Mouse (Mus musculus) 3T3-L1 (cell line): ENCODE measurements at regions not wholly inside any gene's neighbourhood (a gene's known extent, or its start where the extent isn't known, plus 50 kb on each side); places are given as distances from the start of the nearest gene placed in this dataset.

ENCODE experiments used
- DNase-seq: peaks from one replicate; pipeline ENCODE4 v3.0.0-alpha.2; 2015; ENCODE audit warnings: low read depth, low spot score

DNA sequence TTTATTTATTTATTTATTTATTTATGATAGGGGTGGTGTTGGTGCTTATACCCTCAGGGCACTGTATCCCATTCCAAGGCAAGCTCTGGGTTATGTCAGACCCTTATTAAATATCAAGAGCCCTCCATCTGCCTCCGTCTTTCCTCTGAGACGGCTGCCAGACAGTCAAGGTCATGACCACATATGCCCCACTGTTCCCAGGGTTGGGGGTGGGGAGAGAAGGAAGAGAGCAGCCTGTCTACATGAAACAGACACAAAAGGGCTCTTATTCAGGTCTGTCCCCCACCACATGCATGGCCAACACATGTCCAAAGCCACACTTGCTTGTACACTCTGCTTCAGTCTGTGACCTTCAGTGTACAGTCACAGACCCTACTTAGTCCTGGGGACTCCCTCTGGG lies 632.9 kb upstream of the 3110018I06Rik start:
- no peak for DNase-seq

DNA sequence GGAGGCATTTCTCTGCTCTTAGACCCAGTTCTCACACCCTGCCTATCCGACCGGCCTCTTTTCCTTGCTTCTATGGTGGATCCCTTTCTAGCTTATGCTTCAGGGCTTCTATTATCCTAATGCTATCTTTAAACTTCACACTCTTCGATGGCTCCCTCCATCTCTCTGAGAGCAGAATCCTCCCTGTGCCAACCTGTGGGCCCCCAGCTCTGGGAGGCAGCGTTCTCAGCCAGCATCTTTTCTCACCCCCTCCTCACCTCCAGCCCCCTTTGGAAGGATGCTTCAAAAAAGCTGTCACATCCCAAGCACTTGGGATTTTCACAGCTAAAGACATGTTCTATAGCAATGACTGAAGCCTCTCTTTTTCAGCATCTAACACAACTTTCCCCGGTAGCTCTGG lies 626.8 kb upstream of the 3110018I06Rik start:
- no peak for DNase-seq

DNA sequence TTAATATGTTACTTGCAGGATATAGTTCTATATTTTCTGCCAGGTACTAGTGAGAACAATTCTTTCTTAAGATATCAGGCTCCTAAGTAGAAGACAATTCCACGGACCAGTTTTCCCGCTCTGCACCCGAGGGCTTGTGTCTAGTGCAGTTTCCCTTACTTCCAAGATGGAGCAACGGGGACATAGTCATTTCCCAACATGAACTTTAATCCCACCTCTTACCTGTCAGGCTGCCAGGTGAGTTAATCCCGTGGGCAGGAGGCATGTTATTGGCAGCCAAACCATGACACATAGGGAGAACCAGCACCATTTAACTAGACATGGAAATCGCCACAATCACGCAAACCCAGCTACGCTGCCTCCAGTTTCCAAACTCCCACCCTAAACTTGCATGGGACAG lies 624.4 kb upstream of the 3110018I06Rik start:
- DNase-seq, result no peak

DNA sequence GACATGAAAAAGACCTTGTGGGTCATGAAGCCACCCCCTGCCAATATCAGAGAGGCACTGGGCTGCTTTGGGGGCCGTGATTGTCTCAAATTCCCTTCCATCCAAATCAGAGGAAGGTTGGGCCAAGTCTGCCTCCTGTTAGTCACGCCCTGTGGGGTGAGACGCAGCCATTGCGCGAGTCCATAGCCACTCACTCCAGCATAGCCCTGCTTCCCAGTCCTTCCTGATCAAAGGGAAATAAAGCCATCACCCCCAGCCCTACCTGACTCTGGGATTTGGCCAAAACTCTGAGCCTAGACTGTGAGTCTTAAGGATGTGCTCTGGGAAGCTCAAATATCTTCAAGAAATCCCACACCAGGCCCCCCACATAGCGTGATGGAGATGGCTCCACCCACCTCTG lies 620.4 kb upstream of the 3110018I06Rik start:
- DNase-seq, result no peak

DNA sequence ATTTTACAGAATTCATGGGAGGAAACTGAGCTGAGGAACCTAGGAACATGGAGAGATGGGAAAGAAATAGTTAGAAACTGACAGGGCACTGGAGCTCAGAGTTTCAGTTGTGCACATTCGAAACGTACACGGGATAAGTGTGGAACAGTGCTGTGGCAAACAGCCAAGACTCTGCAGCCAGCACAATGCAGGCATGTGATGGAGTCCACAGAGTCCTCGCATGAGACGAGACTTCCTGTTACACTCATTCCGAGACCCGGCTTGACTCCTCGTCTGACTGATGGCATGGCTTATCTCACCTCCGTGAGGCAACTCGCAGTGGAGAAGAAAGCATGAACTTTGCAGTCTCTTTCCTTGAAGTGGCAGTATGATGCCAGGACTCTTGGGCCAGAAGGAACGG lies 617.0 kb upstream of the 3110018I06Rik start:
- DNase-seq, result no peak

DNA sequence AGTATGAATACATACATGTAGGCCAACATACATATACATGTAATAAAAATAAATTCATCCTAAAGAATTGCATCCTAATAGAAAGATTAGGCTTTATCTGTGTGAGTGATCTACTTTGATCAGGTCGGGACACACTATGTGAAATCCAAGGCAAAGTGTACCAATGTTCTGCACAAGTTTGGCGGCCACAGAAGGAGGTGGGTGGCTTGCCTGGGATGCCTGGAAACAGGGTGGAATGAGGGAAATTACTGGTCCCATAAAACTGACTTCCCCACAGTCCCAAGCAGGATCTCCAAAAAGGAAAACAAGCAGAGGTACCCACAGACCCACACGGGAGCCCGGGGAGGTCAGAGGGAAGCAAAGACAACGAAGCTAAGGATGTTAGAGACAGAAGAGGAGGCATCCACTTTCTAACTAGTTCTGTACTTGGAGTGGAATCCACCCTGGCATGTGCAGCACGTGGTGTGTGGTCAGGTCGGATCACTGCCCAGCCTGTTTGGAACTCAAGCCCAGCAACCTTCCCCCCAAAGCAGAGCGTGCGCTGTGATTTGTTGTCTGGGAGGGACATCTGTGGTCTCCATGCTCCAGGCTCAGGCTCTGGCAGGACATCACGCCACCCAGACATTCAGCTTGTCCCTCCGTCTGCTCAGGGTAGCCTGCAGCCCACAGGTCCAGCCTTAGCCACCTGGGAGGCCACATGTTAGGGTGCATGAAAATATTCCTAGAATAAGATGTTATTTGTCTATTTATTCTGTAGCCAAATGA lies 615.3 kb upstream of the 3110018I06Rik start:
- no peak for DNase-seq

DNA sequence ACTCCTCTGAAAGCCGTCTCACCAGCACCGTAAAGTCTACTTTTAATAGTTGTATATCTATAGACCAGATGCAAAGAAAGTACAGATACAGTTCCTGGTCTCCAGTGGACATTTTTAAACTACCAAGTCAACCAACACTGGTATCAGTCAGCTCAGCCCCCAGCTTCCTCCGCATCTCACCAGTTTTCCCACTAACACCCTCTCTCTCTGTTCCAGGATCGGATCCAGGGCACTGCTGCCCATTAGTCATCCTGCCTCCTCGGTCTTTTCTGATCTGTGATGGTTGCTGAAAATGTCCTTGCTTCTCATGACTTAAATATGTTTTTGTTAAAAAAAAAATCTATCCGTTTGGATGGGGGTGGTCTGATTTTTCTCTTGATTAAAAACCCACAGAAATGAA lies 598.1 kb upstream of the 3110018I06Rik start:
- DNase-seq, result no peak

DNA sequence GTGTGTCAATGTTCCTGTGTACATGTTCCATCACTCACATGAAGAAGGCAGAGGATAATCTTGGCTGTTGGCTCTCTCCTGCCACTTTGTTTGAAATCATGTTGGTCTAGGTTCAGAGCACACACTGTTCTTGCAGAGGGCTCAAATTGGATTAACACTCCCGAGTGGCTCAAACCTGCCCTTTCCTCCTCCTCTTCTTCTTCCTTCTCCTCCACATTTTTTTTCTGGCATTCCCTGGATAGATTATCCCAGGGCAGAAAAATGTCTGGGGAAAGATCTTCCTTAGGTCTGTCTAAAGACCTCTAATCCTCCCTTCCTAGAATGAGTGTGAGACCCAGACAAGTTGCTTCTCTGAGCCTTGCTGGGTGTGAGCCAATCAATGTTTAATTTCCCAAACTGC lies 594.4 kb upstream of the 3110018I06Rik start:
- no peak for DNase-seq

DNA sequence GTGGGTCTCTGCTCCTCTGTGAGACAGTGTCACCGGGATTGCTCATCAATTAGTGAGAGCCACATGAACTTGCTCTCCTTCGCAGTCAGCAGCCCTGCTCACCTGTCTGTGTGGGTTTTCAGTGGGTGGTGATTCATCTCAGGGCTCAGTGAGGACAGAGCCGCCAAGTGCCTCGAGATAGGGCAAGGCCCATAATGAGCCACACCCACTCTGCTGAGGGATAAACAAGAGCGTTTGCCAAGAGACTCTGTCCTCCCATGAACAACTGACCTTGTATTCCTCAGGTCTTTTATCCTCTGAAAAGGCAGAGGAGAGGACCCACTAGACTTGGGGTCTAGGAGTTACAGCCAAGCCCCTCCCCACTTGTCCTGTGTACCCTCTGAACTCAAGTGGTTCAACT lies 584.2 kb upstream of the 3110018I06Rik start:
- DNase-seq, result no peak

DNA sequence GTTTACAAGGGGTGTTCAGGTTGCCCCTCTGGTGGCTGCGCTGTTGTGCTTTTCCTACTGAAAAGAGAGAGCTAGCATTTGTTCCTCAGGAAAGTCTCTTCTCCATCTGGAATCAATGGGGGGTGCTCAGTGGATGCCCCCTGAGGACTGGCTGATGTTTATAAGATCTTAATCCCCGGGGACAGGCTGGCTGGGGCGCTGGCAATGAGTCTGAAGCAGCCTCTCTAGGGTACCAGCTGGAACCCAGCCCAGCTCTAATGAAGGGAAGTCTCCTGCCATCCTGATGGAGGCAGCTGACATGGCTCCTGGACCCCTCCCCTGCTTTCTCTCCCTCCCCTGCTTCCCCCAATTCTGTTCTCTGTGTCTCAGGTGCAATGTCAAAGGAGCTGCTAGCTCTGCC lies 575.6 kb upstream of the 3110018I06Rik start:
- DNase-seq, result no peak

DNA sequence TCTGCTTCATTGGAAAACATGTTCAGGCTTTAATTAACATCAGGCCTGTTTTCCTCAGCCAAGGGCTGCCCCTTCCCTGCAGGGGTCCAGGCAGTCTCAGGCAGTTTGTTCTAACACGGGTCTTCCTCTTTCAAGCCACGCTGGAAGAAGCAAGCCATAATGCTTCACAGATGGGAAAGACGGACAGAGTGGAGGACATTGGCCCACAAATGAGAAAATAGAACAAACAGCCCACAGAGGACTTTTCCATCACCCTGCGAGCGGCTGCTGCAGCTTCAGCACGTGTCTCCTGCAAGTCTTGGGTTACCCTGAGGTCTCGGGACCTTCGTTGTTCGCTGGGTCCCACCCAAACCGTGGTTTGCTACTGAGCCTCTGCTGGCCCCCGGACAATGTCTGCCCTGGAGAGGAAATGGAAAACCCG lies 565.9 kb upstream of the 3110018I06Rik start:
- DNase-seq, result no peak

DNA sequence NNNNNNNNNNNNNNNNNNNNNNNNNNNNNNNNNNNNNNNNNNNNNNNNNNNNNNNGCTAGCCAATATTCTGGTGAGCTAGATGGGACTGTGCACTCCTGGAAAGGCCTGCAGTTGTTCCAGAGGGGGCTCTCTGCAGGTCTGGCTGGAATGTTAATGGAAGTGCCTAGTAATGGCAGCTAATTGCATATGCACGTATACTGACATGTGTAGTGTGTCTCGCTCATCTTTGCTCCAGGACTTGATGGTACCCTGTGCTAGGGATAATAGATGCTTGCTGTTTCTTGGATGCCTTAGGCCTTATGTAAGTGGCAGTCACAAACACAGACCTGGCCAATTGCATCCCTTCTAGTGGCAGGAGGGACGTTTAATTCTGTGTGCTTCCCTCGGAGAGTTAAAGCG lies 560.0 kb upstream of the 3110018I06Rik start:
- no peak for DNase-seq

DNA sequence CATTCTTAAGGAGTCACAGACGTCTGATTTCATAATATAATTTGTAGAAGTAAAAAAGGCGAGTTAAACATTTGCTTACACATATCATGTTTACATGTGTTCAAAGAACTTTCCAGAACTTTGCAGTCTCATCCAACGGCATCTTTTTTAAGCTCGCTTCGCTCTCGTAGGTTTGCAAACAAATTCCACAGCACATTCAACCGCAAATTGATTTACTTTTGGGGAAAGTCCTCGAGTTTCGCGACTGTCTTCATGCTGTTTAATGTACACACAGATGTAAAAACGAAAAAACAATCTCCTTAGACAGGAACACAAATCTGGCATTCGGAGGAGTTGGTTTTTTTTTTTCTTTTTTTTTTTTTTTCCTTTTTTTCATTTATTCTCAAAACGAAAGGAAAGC lies 559.3 kb upstream of the 3110018I06Rik start:
- no peak for DNase-seq

DNA sequence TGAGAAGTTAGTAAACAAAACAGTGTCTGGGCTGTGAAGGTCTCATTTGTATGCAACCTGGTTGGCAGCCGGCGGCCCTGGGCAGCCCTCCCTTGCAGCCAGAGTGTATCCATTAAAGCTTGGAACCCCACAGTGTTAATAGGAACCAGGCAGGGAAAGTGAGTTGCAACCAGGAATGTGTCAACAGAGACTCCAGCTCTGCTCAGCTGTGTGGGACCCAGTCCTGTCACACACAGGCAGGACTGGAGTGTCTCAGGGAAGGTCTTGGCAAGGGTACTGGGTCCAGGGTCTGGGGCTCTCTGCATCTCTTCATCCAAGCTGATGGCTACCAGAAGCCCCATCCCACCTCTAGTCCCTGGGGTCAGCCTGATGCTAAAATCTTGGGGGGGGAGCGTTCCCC lies 556.8 kb upstream of the 3110018I06Rik start:
- no peak for DNase-seq

DNA sequence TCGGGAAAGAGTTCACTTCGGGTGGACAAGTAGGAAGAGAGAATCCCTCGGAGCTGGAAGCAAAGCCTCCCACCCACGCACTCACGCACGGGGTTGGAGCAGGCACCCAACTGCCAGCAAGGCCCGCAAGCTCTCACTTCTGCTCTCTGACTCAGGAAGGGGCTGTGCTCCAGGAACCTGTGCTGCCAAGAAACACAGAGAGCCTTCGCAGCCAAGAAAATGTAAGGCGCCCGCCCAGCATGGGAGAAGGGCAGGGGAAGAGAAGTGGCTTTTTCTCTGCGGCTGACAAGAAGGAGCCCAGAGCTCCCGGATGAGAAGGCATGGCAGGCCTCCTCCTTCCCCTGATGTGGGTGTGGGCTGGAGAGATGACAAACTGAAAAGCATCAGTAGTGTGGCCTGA lies 549.1 kb upstream of the 3110018I06Rik start:
- DNase-seq, result no peak

DNA sequence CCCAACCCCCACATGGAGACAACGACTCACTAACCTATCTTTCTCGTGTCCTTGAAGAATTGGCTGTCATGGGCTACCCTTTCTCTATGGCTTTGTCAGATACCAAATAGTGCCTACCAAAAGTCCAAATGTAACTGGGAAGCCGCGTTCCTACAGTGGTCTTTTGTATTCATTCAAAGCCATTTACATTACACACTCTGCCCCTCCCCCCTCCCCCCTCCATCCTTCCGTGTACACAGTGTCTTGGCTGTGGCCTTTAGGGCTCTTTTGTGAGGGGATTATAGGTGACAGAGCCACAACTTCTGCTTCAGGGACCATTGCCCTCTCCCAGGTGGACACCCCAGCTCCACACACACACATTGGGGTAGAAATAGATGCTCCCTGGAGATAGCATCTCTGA lies 544.6 kb upstream of the 3110018I06Rik start:
- no peak for DNase-seq

DNA sequence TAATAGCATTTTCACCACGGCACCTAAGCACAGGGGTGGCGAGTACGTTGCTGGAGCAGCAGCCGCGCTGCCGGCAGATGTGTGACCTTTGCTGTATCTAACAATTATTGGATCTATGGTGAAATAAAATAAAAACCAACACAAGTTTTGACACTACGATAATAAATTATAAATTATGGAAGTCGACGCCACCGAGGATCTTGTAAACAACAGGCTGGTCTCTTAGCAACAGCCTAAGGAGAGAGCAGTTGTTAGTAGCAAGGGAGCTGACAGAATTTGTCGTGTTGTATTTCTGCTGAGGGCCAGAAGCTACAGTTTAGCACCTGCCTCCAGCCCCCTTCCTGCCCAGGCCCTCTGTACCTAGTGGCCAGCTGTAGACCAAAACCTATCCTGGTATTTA lies 535.8 kb upstream of the 3110018I06Rik start:
- no peak for DNase-seq

DNA sequence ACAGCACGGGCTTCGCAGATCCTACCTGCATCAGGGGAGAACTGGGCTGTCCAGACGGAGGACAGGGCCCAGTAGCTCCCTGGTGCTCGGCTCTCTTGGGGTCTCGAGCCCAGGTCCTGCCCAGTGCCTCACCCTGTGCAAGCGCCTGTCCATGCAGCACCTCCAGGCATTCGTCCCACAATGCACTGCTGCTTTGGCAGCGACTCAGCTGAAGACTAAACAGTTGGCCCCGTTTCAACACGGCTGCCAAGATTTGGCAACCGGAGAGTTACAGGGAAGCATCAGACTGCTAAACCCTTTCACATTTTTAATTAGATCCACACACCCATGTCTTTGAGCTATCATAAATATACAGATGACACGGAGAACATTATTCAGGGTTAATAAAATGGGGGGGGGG lies 532.7 kb upstream of the 3110018I06Rik start:
- no peak for DNase-seq

DNA sequence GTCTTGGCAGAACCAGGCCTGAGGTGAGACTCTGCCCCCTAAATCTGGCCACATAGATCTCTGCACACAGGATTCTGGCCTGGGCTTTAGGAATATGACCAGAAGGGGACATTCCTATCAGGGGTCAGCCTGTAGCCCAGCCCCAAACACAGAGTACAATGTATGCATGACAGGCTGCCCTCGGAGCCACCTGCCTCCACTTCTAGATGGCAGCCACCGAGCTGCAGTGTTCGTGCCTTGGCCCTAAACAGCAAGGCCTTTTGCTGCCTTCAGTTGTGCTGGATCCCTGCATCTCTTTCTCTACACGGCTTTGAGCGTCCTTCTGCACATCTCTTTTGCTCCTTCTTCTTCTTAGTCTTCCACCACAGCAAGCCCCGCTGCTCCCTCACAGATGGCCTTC lies 532.2 kb upstream of the 3110018I06Rik start:
- DNase-seq, result no peak

DNA sequence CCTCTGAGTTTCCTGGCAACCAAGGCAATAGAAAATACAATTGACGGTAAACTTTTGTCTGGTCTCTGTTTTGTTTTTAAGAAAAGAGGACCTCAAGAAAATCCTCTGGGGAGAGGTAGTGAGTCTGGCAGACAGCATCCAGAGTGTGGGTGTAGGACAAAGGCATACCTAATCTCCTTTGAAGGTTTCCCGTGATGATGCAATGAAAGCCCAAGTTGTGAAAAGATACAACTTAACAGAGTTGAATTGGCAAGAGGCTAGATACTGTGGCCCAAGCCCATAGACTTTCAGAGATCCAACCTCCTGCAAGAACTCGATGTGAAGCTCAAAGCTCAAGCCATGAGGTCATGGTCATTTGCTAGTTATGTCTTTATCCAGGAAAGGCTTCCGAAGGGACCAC lies 526.4 kb upstream of the 3110018I06Rik start:
- DNase-seq, result no peak

DNA sequence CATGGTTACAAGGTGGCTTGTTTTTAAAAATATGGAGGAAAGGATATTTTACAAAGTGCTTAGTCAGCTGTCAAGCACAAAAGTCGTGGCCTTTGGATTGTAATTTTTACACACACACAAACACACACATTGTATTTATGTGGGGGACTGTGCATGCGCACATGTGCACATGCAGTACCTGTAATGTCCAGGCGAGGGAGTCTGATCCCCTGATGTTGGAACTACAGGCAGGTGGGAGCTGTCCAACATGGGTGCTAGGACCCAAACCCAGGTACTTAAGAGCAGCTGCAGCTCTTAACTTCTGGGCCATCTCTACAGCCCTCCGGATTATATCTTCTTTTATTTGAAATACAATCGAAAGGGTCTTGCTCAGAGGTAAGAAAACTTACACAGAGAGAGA lies 524.7 kb upstream of the 3110018I06Rik start:
- no peak for DNase-seq

DNA sequence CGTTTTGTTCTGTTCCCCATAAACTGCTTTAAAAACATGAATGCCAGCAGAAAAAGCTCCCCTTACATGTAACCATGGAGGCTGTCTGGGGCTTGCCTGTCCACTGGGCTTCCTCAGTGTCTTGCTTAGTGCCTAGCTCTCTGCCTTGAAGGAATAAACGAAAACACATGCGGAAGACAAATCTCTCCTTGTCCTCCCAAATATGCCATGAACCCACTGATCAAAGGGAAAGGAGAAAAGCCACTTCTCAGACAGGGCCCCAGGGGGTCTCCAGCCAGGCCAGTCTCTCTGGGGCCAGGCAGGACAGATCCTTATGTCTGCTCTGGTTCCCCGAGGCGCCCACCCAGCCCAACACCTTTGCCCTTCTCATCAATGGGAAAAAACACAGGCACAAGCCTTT lies 518.6 kb upstream of the 3110018I06Rik start:
- DNase-seq, result no peak

DNA sequence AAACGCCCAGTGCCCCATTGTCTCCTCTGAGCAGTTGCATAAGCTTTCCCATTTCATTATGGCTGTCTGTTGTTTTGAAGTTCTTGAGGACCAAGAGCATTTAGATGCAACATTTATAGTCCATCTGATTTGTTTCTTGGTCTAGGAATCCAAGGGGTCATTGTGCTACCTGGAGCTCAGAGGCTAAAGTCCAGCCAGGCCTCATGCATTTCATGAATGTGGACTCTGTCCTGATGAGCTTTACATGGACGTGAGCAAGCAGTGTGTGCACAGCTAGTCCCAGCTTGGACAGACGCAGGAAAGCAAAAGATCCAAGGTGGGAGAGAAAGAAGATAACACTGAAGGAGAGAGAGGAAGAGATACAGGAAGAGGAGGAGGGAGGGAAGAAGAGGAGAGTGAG lies 496.0 kb upstream of the 3110018I06Rik start:
- DNase-seq, result no peak

DNA sequence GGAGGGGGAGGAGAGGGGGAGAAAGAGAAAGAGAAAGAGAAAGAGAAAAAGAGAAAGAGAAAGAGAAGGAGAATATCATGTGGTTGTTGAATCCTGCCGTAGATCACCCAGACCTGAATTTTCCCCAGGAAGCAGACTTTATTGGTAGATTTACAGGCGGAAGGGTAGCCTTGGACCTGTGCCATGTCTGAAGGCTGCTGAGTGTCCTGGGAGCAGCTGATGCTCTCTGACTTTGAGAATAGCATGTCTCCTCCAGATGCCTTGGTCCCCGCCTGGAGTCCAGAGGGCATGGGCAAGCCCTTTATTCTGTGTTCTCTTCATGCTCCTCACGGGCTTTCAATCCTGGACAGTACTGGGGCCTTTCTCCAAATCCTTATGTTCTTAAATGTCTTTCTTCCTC lies 495.4 kb upstream of the 3110018I06Rik start:
- DNase-seq, result no peak
